In the genomic region with DNA sequence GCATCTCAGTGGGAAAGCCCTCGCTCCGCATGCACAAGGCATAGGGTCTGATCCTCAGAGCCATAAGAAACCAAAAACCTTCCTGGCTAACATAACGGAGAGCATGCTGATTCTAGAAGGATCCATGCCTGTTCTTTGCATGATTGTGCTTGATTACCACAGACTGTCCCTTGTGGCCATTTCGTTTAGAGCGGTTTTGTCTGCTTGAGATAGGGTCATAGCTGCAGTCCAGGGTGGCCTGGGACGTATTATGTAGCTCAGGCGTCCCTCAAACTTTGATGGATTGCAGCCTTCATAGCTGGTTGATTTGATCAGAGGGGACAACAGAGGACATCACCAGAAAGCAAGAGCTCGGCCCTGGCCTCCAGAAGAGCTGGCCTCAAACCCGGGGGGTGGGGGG, we compare ENCODE assay signal across 12 mouse cellular contexts.
"Had no signal": no experiment of that assay in that cellular context is flagged by ENCODE, and none has a peak within 500 bp of the region (broad histone marks: within the 10 kb centered on the region; RNA-seq: fewer than 3 reads in every experiment).

No protein-coding gene starts in this region.

- H3K36me3 ChIP-seq: limb, embryonic 12.5 days; midbrain, embryonic 13.5 days had no signal

- H3K27me3 ChIP-seq: limb, embryonic 12.5 days; megakaryocyte, embryonic 14.5 days; midbrain, embryonic 13.5 days had no signal

- ATAC-seq: midbrain, embryonic 13.5 days had no signal

- DNase-seq: kidney, adult 11 months; kidney, adult 9 months; kidney, postnatal 10 days; layer of hippocampus, postnatal 36 days; liver; lung, postnatal 14 days; thymus, postnatal 4 days had no signal

- H3K27ac ChIP-seq: hindbrain, embryonic 14.5 days; limb, embryonic 12.5 days; macrophage; midbrain, embryonic 13.5 days had no signal

- H3K4me1 ChIP-seq: limb, embryonic 12.5 days; megakaryocyte, embryonic 14.5 days; midbrain, embryonic 13.5 days had no signal

- H3K9ac ChIP-seq: hindbrain, embryonic 14.5 days; limb, embryonic 12.5 days; midbrain, embryonic 13.5 days had no signal

- H3K4me2 ChIP-seq: hindbrain, embryonic 14.5 days; limb, embryonic 12.5 days; midbrain, embryonic 13.5 days had no signal

- H3K9me3 ChIP-seq: limb, embryonic 12.5 days; midbrain, embryonic 13.5 days had no signal

- H3K4me3 ChIP-seq: limb, embryonic 12.5 days; megakaryocyte, embryonic 14.5 days; midbrain, embryonic 13.5 days had no signal
